Mouse (Mus musculus) bone marrow macrophage, adult 2 months (primary cell): Measurements from ENCODE around the gene Baiap2l1.

Experiments used
- CTCF ChIP-seq: IDR thresholded peaks from 2 replicates; pipeline ENCODE4 v1.5.1; 2012; ENCODE audit warnings: low read depth, mild to moderate bottlenecking, low read length, moderate library complexity
- POLR2A ChIP-seq: IDR thresholded peaks from 2 replicates; pipeline ENCODE4 v1.6.1; 2012; ENCODE audit warnings: mild to moderate bottlenecking, low read depth, low read length, borderline replicate concordance

GRCm38 (mm10) chr5:144234714-144235113, 123.2 kb downstream of the Baiap2l1 start:
- TF ChIP-seq CTCF (no peak), POLR2A (no peak)
